Mouse (Mus musculus): ENCODE data around the gene Camk1d.

DNA sequence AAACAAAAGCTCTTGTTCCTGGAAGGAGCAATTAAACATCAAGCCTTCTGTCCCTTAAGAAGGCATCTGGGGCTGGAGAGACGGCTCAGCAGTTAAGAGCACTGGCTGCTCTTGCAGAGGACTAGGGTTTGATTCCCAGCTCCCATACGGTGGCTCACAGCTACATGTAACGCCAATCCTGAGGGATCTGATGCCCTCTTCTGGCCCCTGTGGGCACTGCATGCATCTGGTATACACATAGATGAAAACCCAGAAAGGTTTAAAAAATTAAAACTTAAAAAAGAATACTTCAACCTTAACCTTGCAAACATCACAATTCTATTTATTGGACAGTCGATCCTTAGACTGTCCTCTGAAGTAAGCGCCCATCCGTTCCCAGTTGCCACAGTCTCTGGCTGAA lies 3.4 kb upstream of the Camk1d start:
- TF ChIP-seq CTCF (IDR thresholded peaks at IDR 0.05; ENCODE audit: control insufficient read depth, insufficient read depth, low read length) (no peak), POLR2A (IDR thresholded peaks at IDR 0.05; ENCODE audit: borderline replicate concordance, control insufficient read depth, low read depth, low read length) (no peak)

Measured in bone marrow, adult 2 months (tissue).